26 mouse cellular contexts compared by ENCODE assay signal in genomic region chr2:178842595-178842994, GRCm38 (mm10).
DNase-seq lines count a peak whose midpoint lies in the region; ATAC-seq and TF ChIP-seq lines count a peak whose summit lies in the region.
"Had no signal": no experiment of that assay in that cellular context is flagged by ENCODE, and none has a peak within 500 bp of the region (broad histone marks: within the 10 kb centered on the region; RNA-seq: fewer than 3 reads in every experiment).

No protein-coding gene starts in this region.

- no peaks in the 10 kb centered on the region for H3K9me3 ChIP-seq in forebrain, embryonic 12.5 days
- H3K9me3 ChIP-seq in forebrain, embryonic 10.5 days: no peaks in the 10 kb centered on the region
- no peaks in the 10 kb centered on the region for H3K9me3 ChIP-seq in forebrain, embryonic 15.5 days
- H3K9me3 ChIP-seq: heart, embryonic 13.5 days; intestine, embryonic 15.5 days; limb, embryonic 10.5 days; midbrain, embryonic 10.5 days had no signal

- no peak overlapping the region for H3K4me2 ChIP-seq in forebrain, embryonic 12.5 days
- no peak overlapping the region for H3K4me2 ChIP-seq in forebrain, embryonic 15.5 days (replicated peaks)
- H3K4me2 ChIP-seq: heart, embryonic 13.5 days; intestine, embryonic 15.5 days had no signal

- ATAC-seq in forebrain, embryonic 12.5 days (ENCODE audit: low FRiP score): no peak
- no peak for ATAC-seq in forebrain, embryonic 15.5 days (replicated peaks)
- ATAC-seq: activated CD4-positive, CD25-positive, alpha-beta regulatory T cell, adult 4 months; intestine, embryonic 15.5 days; liver, postnatal 0 days had no signal

- 69% methylated on average over 12 of the region's 12 CpGs for WGBS in forebrain, embryonic 12.5 days
- 84% methylated on average over 12 of the region's 12 CpGs for WGBS in forebrain, embryonic 10.5 days
- WGBS in forebrain, embryonic 15.5 days: 40% methylated on average over 12 of the region's 12 CpGs
- WGBS in olfactory bulb, adult 2 months: 33% methylated on average over 12 of the region's 12 CpGs

- H3K4me1 ChIP-seq in forebrain, embryonic 12.5 days: peaks cover 16% of the 10 kb centered on the region
- H3K4me1 ChIP-seq in forebrain, embryonic 10.5 days: peaks cover 31% of the 10 kb centered on the region
- H3K4me1 ChIP-seq in forebrain, embryonic 15.5 days: peaks cover 55% of the 10 kb centered on the region
- H3K4me1 ChIP-seq in olfactory bulb, adult 2 months (ENCODE audit: control insufficient read depth, insufficient read depth, low read length): peaks cover 36% of the 10 kb centered on the region
- H3K4me1 ChIP-seq: intestine, embryonic 15.5 days had no signal

- no peak overlapping the region for H3K4me3 ChIP-seq in forebrain, embryonic 12.5 days (replicated peaks)
- no peak overlapping the region for H3K4me3 ChIP-seq in forebrain, embryonic 10.5 days
- H3K4me3 ChIP-seq in forebrain, embryonic 15.5 days: no peak overlapping the region
- H3K4me3 ChIP-seq in olfactory bulb, adult 2 months (ENCODE audit: insufficient read depth, low read depth, low read length): no peak overlapping the region
- H3K4me3 ChIP-seq: heart, embryonic 13.5 days; intestine, embryonic 15.5 days; limb, embryonic 10.5 days; midbrain, embryonic 10.5 days had no signal

- no peaks in the 10 kb centered on the region for H3K27me3 ChIP-seq in forebrain, embryonic 12.5 days
- no peaks in the 10 kb centered on the region; the same call in 1 of the 2 replicates for H3K27me3 ChIP-seq in forebrain, embryonic 10.5 days (ENCODE audit: poor library complexity, severe bottlenecking)
- no peaks in the 10 kb centered on the region for H3K27me3 ChIP-seq in forebrain, embryonic 15.5 days
- H3K27me3 ChIP-seq: heart, embryonic 13.5 days; intestine, embryonic 15.5 days had no signal

- H3K9ac ChIP-seq in forebrain, embryonic 12.5 days: no peak overlapping the region
- no peak overlapping the region for H3K9ac ChIP-seq in forebrain, embryonic 15.5 days (replicated peaks)
- H3K9ac ChIP-seq: heart, embryonic 13.5 days; intestine, embryonic 15.5 days; liver, postnatal 0 days had no signal

- peak overlapping the region; percentile 21; the same call in 1 of the 2 replicates for H3K27ac ChIP-seq in forebrain, embryonic 12.5 days
- no peak overlapping the region for H3K27ac ChIP-seq in forebrain, embryonic 10.5 days
- H3K27ac ChIP-seq in forebrain, embryonic 15.5 days (replicated peaks): peak overlapping the region; percentile 89
- peak overlapping the region; percentile 39 for H3K27ac ChIP-seq in olfactory bulb, adult 2 months (ENCODE audit: insufficient read depth, low read depth, low read length)
- H3K27ac ChIP-seq: intestine, embryonic 15.5 days; limb, embryonic 10.5 days; midbrain, embryonic 10.5 days had no signal

- no peak for TF ChIP-seq POLR2A in olfactory bulb, adult 2 months (IDR thresholded peaks at IDR 0.05; ENCODE audit: insufficient read depth, low read depth, low read length)

- no peaks in the 10 kb centered on the region for H3K36me3 ChIP-seq in forebrain, embryonic 12.5 days (replicated peaks)
- H3K36me3 ChIP-seq in forebrain, embryonic 10.5 days (replicated peaks): no peaks in the 10 kb centered on the region
- H3K36me3 ChIP-seq in forebrain, embryonic 15.5 days: no peaks in the 10 kb centered on the region
- H3K36me3 ChIP-seq: G1E; heart, embryonic 13.5 days; intestine, embryonic 15.5 days; limb, embryonic 10.5 days; midbrain, embryonic 10.5 days had no signal

- DNase-seq in forebrain, embryonic 10.5 days (ENCODE audit: extremely low spot score, low spot score): no peak
- peak; percentile 24 for DNase-seq in layer of hippocampus, adult 11-12 months (ENCODE audit: low spot score)
- DNase-seq in layer of hippocampus, adult 9-10 months (ENCODE audit: low spot score): no peak
- DNase-seq in cerebellum, adult 8-10 months: no peak
- DNase-seq: adrenal gland, postnatal 14 days; cerebellum, adult 11-12 months; cerebellum, postnatal 36 days; gastrocnemius, postnatal 10 days; heart, adult 18-20 months; heart, postnatal 36 days; kidney, adult 9 months; kidney, postnatal 25 days; layer of hippocampus, adult 9-11 months; liver, postnatal 0 days; lung, postnatal 4 days; right cerebral cortex, postnatal 4 days; thymus, postnatal 14 days had no signal

- no peak for TF ChIP-seq CTCF in olfactory bulb, adult 2 months (IDR thresholded peaks at IDR 0.05; ENCODE audit: insufficient read depth, low read depth, low read length)
